Mouse (Mus musculus) embryonic fibroblast, embryonic 13.5 days (primary cell): ENCODE results near the gene Ptpru.

Source experiments
- CTCF ChIP-seq: IDR thresholded peaks from 2 replicates; pipeline ENCODE4 v1.5.1; 2011; ENCODE audit warnings: mild to moderate bottlenecking, control low read depth, low read length, moderate library complexity, borderline replicate concordance; ENCODE audit not compliant: insufficient read depth
- POLR2A ChIP-seq: IDR thresholded peaks from 2 replicates; pipeline ENCODE4 v1.6.1; 2011; ENCODE audit warnings: low read depth, mild to moderate bottlenecking, control low read depth, low read length, moderate library complexity

DNA sequence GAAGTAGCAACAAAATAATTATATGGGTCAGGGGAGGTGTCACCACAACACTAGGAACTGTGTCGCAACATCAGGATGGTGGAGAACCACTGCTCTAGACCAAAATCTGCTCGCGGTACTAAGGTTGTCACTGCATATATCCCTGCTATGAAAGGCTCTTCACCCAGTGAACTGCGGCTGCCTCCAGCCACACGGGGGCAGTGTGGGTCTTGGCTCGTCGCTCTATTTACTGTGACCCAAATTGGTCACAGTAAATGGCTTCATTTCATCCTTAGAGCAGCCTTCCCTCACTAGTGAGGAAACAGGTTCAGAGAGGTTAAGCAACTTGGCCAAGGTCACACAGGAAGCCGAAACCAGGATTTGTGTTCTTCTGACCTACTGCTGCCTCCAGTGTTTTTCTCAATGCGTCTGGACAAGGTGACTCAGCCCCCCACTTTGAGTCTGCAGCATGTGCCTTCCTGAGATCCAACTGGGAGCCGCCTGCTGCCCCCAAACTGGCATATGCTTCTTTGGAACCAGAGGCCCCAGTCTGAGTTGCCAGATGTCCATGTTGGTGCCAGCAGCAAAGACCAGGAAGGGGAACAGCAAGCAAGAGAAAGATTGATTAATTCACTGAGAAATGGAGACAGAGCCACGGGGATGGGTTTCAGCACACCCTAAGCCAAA is 114.5 kb downstream of the Ptpru start:
- TF ChIP-seq CTCF = peak; percentile 52; the same call in 1 of the 2 replicates
- TF ChIP-seq POLR2A = no peak
